Mouse (Mus musculus) megakaryocyte, embryonic 14.5 days (primary cell): ENCODE measurements around the gene Bcl2l1. TPM values are rescaled to one million over a fixed set of nuclear protein-coding genes. Genes with fewer than 3 reads are reported as not detected.

ENCODE experiments used
- H3K27me3 ChIP-seq: replicated peaks from 2 replicates; pipeline ENCODE3; 2012; ENCODE audit warnings: inconsistent platforms
- H3K36me3 ChIP-seq: replicated peaks from 2 replicates; pipeline ENCODE3; 2012; ENCODE audit warnings: low read length, inconsistent platforms, mixed read lengths
- H3K4me1 ChIP-seq: 2 replicates; pipeline ENCODE4 v1.6.1; 2012; ENCODE audit warnings: inconsistent platforms
- H3K4me3 ChIP-seq: replicated peaks from 2 replicates; pipeline ENCODE3; 2012; ENCODE audit warnings: moderate library complexity, mild to moderate bottlenecking, inconsistent platforms
- H3K9me3 ChIP-seq: 2 replicates; pipeline ENCODE4 v1.6.1; 2012; ENCODE audit warnings: inconsistent platforms
- FLI1 ChIP-seq: IDR thresholded peaks from 2 replicates; pipeline ENCODE4 v1.6.1; 2012; ENCODE audit warnings: low read length, inconsistent platforms, mixed read lengths
- GATA1 ChIP-seq: IDR thresholded peaks from 3 replicates; pipeline ENCODE4 v1.6.1; 2012; ENCODE audit warnings: mixed read lengths, low read length, inconsistent platforms, borderline replicate concordance
- polyA plus RNA-seq: library from polyadenylated mRNA; stranded (reverse); fragments of >175 nt; gene quantifications from 2 replicates; pipeline ENCODE4 v1.2.3, GENCODE M21; 2012; ENCODE audit warnings: low replicate concordance; ENCODE audit not compliant: insufficient read depth

The Bcl2l1 gene
- polyA plus RNA-seq, 1 experiment: 498 TPM

DNA sequence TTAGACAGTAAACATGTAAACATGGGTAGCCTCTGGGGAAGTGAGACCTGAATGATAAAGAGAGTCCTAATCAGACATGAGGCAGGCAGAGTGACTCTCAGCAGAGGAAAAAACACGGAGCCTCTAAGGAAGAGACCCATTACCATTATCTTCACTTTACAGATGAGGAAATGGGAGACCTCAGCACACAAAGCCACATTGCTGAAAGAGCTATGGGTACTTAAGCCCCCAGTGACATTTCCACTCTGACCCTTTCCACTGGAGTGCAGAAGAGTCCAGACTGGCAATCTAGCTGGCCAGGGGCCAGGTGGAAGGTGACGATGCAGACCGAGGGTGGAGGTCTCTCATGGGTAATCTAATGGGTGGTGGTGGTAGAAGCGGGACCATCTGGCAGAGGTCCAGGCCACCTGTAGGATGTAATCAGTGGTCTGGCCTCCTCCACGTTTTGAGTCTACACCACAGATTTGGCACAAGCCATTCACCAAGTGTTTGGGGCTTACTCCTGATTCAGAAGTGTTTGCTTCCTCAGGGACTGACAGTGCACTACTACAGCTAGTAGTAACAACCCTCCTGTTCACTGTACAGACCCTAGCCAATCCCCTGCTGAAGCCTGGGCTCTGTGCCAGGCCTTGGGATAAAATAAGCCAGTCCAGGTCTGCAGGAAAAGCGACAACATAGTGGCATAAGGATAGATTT is 13.8 kb downstream of the Bcl2l1 start:
- Histone ChIP-seq H3K9me3 (peaks cover 4% of the 10 kb centered on the region; the same call in 1 of the 2 replicates), H3K4me3 (peak overlapping the region; percentile 86), H3K36me3 (peaks cover 96% of the 10 kb centered on the region), H3K4me1 (peaks cover 100% of the 10 kb centered on the region), H3K27me3 (no peaks in the 10 kb centered on the region)
- TF ChIP-seq FLI1: no peak
- TF ChIP-seq GATA1: peak; percentile 60; the same call in 1 of the 3 replicates

DNA sequence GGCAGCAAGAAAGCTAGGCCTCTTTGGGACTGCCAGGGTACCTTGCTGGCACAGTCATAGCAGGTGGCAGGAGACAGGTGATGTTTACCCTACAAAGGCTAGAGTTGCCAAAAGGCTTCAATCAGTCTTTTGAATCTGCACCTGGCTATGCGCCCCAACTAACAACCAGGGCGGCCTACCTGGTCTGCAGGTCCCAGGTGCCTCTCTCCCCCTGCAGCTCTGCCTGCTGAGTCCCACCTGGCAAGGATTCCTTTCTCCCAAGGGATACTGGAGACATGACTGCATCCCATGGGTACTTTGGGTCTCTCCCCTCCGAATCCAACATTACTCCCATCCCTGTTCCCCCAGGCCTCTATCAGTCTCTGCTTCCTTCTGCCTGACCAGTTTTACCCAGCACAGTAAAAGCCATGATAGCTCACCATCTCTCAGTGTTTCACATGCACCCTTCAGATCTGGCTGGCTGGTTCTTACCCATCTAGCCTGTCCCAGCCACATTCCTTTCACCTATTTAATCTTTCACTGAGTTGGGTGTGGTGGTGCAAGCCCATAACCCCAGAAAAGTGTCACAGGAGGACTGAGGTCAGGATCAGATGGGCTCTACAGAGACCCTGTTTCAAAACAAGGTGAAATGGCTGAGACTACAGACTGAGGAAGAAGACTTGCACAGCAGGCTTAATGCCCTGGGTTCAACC is 14.7 kb downstream of the Bcl2l1 start:
- Histone ChIP-seq H3K4me1 (peaks cover 100% of the 10 kb centered on the region), H3K36me3 (peaks cover 96% of the 10 kb centered on the region), H3K4me3 (peak overlapping the region; percentile 83), H3K9me3 (peaks cover 4% of the 10 kb centered on the region; the same call in 1 of the 2 replicates), H3K27me3 (no peaks in the 10 kb centered on the region)
- TF ChIP-seq GATA1 (no peak), FLI1 (no peak)

DNA sequence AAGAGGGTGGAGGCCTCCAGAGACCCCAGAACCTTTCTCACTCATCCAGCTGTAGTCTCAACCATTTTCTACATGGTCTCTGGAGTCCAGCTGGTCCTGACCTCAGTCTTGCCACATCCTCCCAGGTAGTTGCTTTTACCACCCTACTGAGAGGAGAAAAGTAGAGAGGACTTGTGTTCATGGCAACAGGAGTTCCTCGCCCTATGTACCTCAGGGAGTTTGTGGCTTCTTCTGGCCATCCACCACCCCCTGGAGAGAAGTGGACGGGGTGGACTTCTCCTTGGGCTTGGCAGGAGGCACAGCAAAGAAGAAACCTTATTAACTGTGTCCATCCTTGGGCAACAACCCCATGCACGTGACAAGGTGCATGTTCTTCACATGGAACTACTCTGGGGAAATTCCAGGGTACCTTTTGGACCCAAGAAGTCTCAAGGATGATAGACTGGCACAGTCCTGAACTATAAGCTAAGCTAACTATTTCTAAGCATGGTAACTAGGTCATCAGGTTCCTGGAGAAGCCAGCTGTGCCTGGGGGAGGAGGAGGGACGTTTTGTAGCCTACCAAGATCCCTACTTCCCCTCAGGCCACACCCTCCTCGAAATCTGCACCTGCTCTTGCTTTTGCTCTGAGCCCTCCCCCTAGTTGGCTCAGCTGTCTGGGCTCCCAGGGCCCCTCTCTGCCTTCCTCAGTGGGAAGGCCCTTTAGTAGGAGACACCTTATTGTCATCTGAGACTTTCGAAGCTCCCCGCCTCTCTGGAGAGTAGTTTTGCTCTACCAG is 15.5 kb downstream of the Bcl2l1 start:
- Histone ChIP-seq H3K4me3 (peak overlapping the region; percentile 83), H3K4me1 (peaks cover 100% of the 10 kb centered on the region), H3K9me3 (peaks cover 4% of the 10 kb centered on the region; the same call in 1 of the 2 replicates), H3K27me3 (no peaks in the 10 kb centered on the region), H3K36me3 (peaks cover 96% of the 10 kb centered on the region)
- TF ChIP-seq FLI1 (no peak), GATA1 (no peak)

GRCm38 (mm10) chr2:152814213-152814874 is 17.2 kb downstream of the Bcl2l1 start:
- Histone ChIP-seq H3K36me3 (peaks cover 96% of the 10 kb centered on the region), H3K4me1 (peaks cover 100% of the 10 kb centered on the region), H3K4me3 (peak overlapping the region; percentile 76), H3K27me3 (no peaks in the 10 kb centered on the region), H3K9me3 (peaks cover 4% of the 10 kb centered on the region; the same call in 1 of the 2 replicates)
- TF ChIP-seq FLI1: no peak
- TF ChIP-seq GATA1: peak; percentile 35; the same call in 1 of the 3 replicates

GRCm38 (mm10) chr2:152813232-152813631 is 18.3 kb downstream of the Bcl2l1 start:
- peaks cover 100% of the 10 kb centered on the region for H3K4me1 ChIP-seq
- TF ChIP-seq FLI1 (no peak), GATA1 (no peak)
- H3K27me3 ChIP-seq: no peaks in the 10 kb centered on the region
- H3K36me3 ChIP-seq: peaks cover 96% of the 10 kb centered on the region
- H3K9me3 ChIP-seq: no peaks in the 10 kb centered on the region
- peak overlapping the region; percentile 82 for H3K4me3 ChIP-seq

DNA sequence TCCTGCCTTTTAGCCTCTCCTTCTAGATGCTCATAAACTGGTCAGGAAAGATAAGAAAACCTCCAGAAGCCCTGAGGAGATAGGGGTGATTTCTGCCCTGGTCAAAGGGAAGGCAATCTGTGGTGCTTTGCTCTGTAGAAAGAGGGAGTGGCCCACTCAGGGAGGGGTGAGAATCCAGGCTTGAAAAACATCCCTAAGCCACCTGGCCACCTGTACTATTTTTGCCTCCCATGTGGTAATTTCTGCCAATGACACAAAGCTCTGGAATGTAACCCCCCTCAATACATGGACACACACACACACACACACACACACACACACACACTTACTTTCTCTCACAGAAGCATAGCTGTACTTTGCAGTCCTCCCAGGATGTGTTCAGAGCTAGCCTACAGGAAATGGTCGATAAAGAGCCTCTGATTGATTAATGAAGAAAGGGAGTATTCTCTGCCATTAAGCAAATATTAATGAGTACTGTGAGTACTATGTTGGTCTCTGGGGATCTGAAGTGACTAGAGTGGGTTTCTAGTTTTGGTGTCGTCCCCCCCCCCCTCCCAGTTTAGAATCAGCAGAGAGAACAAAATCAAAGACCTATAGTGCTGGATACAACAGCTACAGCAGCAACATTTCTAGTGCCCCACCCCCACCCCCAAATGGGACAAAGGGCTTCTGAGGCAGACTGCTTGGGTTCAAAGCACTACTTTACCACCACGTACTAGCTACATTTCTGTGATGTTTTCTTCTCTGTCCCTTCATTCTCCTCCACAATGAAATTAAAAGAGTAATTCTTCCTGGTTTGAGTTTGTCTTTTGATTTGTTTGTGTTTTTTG is 20.0 kb downstream of the Bcl2l1 start:
- Histone ChIP-seq H3K36me3 (peaks cover 94% of the 10 kb centered on the region), H3K4me1 (peaks cover 100% of the 10 kb centered on the region)

DNA sequence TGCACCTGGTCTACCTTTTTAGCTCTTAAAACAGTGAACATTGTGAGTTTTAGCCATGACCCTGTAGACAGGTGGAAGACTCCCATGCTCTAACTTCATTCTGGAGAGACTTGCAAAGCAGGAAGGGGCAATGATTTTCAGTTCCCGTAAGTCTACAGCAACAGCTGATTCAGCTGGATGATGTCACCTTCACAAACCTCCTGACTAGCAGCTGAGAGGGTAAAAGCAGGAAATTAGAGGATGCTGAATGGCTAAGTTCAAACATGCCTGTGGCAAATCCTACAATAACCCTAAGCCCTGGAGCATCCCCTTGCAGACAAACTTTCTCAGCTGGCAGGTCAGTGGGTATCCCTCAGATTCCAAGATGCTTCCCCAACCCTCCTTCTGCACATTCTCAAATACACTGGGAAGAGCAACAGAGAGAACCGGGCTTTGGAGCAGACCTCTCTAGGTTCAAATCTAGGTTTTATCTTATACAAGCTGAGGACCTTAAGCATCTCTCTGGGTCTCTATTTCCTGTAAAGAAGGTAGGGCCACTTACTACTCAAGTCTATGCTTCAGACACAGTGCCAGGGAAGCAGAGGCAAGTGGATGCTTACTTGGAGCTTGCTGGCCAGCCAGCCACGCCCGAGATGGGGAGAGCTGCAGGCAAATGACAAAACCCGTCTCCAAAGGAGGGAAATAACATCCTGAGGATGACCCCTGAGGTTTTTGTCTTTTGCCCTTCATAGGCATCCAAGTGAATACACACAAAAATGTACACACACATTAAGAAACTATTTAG is 21.2 kb downstream of the Bcl2l1 start:
- TF ChIP-seq GATA1: no peak
- TF ChIP-seq FLI1: no peak
- Histone ChIP-seq H3K4me1 (peaks cover 100% of the 10 kb centered on the region), H3K27me3 (no peaks in the 10 kb centered on the region), H3K36me3 (peaks cover 94% of the 10 kb centered on the region), H3K9me3 (no peaks in the 10 kb centered on the region), H3K4me3 (peak overlapping the region; percentile 35)

More for the DNA sequence above, 20.0 kb downstream of the Bcl2l1 start:
- no peak for TF ChIP-seq GATA1
- no peak for TF ChIP-seq FLI1
- no peaks in the 10 kb centered on the region for H3K27me3 ChIP-seq
- H3K4me3 ChIP-seq: peak overlapping the region; percentile 16
- no peaks in the 10 kb centered on the region for H3K9me3 ChIP-seq

- Histone ChIP-seq H3K4me3 (peak overlapping the region; percentile 51), H3K4me1 (peaks cover 100% of the 10 kb centered on the region), H3K27me3 (no peaks in the 10 kb centered on the region), H3K36me3 (peaks cover 95% of the 10 kb centered on the region), H3K9me3 (no peaks in the 10 kb centered on the region)
- TF ChIP-seq GATA1: no peak
- no peak for TF ChIP-seq FLI1
Observed at GRCm38 (mm10) chr2:152808178-152808577, 23.4 kb downstream of the Bcl2l1 start.
